Mouse (Mus musculus) thymus, adult 2 months (tissue): ENCODE results near the gene Rgcc. TPM values are rescaled to one million over a fixed set of nuclear protein-coding genes. Genes with fewer than 3 reads are reported as not detected.

Experiments used
- DNase-seq: peaks from one replicate; pipeline ENCODE4 v3.0.0; 2021
- H3K27ac ChIP-seq: fragments of 200-500 bp; 2 replicates; pipeline ENCODE4 v1.5.1; 2012; ENCODE audit warnings: low read length, control low read depth; ENCODE audit not compliant: control insufficient read depth, insufficient read depth
- H3K27me3 ChIP-seq: fragments of 200-500 bp; 2 replicates; pipeline ENCODE4 v1.6.1; 2012; ENCODE audit warnings: mild to moderate bottlenecking, low read length, moderate library complexity, mixed read lengths; ENCODE audit not compliant: control insufficient read depth, insufficient read depth
- H3K36me3 ChIP-seq: fragments of 200-500 bp; 2 replicates; pipeline ENCODE4 v1.6.1; 2012; ENCODE audit warnings: mild to moderate bottlenecking, low read length, moderate library complexity; ENCODE audit not compliant: control insufficient read depth, insufficient read depth
- H3K4me1 ChIP-seq: fragments of 200-500 bp; replicated peaks from 2 replicates; pipeline ENCODE4 v1.6.1; 2012; ENCODE audit warnings: low read length; ENCODE audit not compliant: control insufficient read depth, insufficient read depth
- H3K4me3 ChIP-seq: fragments of 200-500 bp; 2 replicates; pipeline ENCODE4 v1.5.1; 2012; ENCODE audit warnings: mild to moderate bottlenecking, low read length, control low read depth, moderate library complexity; ENCODE audit not compliant: control insufficient read depth, insufficient read depth
- CTCF ChIP-seq: fragments of 200-500 bp; IDR thresholded peaks from 2 replicates; pipeline ENCODE4 v1.5.1; 2012; ENCODE audit warnings: mild to moderate bottlenecking, control low read depth, low read length, moderate library complexity, borderline replicate concordance; ENCODE audit not compliant: control insufficient read depth, poor library complexity, insufficient read depth; ENCODE audit errors: extremely low read depth
- POLR2A ChIP-seq: fragments of 200-500 bp; IDR thresholded peaks from 2 replicates; pipeline ENCODE4 v1.6.1; 2012; ENCODE audit warnings: mild to moderate bottlenecking, low read length, control low read depth, moderate library complexity; ENCODE audit not compliant: control insufficient read depth, poor library complexity, insufficient read depth; ENCODE audit errors: extremely low read depth
- WGBS: fragments of 180-500 bp; shearing (Covaris S2); methylation state at CpG from one replicate; pipeline ENCODE4 v1.1.7; 2018; 5-methylcytosine and 5-hydroxymethylcytosine counted together
- polyA plus RNA-seq: library from polyadenylated mRNA; depleted of rRNA; stranded (reverse); fragments of >200 nt; gene quantifications from 2 replicates; pipeline ENCODE4 v1.2.3, GENCODE M21; 2012

Gene Rgcc
- polyA plus RNA-seq, 1 experiment: 880 TPM

DNA sequence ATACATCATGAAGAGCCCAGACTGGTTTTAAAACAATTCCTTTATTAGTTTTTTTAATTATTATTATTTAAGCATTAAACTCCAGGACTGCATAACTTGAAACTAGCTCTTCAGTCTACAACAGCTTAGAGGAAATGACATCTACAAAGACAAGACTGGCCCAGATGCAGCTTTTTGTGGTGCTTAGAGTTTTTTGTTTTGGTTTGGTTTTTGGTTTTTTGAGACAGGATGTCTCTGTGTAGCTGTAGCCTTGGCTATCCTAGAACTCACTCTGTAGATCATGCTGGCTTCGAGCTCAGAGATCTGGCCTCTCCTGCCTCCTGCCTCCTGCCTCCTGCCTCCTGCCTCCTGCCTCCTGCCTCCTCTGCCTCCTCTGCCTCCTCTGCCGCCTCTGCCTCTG is 45.7 kb downstream of the Rgcc start:
- Histone ChIP-seq H3K27me3 (no peaks in the 10 kb centered on the region), H3K4me3 (no peak overlapping the region), H3K36me3 (no peaks in the 10 kb centered on the region), H3K27ac (peak overlapping the region; percentile 52; the same call in 1 of the 2 replicates), H3K4me1 (peaks cover 39% of the 10 kb centered on the region)
- DNase-seq: no peak
- WGBS: 31% methylated on average over 2 of the region's 2 CpGs
- TF ChIP-seq POLR2A: no peak

DNA sequence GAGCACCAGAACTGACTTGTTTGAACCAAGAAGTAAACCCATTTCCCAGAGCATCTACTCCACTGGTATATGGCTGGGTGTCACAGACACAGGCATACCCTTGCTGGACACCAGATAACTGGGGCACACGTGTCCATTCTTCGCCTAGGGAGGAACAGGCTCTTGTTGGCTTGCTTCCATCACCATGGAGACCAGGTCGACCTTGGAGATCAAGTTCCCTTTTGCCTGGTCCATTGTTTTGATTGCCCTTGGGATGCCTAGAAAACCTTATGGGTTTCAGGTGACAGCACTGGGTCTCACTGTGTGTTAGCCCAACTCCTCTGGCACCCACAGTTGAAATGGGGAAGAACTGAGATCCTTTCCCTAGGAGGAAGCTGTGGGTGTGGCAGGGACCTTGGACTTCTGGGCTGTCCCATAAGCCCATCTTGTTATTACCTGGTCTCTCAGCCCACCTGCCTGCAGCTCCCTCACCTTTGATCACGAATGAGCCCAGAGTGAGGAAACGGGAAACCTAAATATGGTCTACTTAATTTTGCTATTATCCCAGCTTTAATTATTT is 49.6 kb downstream of the Rgcc start:
- DNase-seq: no peak
- H3K27ac ChIP-seq: no peak overlapping the region
- TF ChIP-seq CTCF (no peak), POLR2A (no peak)
- H3K36me3 ChIP-seq: no peaks in the 10 kb centered on the region
- 83% methylated on average over 5 of the region's 5 CpGs for WGBS
- H3K4me3 ChIP-seq: no peak overlapping the region
- H3K4me1 ChIP-seq: peaks cover 26% of the 10 kb centered on the region
- no peaks in the 10 kb centered on the region for H3K27me3 ChIP-seq

DNA sequence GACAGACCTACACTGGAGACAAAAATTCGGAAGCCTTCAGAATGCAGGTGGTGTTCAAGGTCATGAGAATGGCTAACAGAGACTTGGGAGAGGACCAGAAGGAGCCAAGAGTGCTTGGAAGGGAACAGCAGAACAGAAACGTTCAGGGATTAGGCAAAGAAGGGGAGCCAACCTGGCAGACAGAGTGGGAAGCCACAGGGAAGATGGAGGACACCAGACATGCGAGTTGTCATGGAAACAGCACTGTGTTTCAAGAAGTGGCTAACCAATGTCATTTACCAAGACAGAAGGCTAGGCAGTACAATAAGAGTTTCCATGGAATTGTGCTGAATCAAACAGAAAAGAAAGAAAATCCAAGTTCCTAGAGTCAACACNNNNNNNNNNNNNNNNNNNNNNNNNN is 56.9 kb downstream of the Rgcc start:
- no peak for DNase-seq
- TF ChIP-seq POLR2A (no peak), CTCF (no peak)
- H3K4me3 ChIP-seq: no peak overlapping the region
- H3K36me3 ChIP-seq: no peaks in the 10 kb centered on the region
- WGBS: 75% methylated on average over 3 of the region's 3 CpGs
- no peaks in the 10 kb centered on the region for H3K27me3 ChIP-seq
- peak overlapping the region; percentile 21; the same call in 1 of the 2 replicates for H3K27ac ChIP-seq
- H3K4me1 ChIP-seq: peaks cover 44% of the 10 kb centered on the region

DNA sequence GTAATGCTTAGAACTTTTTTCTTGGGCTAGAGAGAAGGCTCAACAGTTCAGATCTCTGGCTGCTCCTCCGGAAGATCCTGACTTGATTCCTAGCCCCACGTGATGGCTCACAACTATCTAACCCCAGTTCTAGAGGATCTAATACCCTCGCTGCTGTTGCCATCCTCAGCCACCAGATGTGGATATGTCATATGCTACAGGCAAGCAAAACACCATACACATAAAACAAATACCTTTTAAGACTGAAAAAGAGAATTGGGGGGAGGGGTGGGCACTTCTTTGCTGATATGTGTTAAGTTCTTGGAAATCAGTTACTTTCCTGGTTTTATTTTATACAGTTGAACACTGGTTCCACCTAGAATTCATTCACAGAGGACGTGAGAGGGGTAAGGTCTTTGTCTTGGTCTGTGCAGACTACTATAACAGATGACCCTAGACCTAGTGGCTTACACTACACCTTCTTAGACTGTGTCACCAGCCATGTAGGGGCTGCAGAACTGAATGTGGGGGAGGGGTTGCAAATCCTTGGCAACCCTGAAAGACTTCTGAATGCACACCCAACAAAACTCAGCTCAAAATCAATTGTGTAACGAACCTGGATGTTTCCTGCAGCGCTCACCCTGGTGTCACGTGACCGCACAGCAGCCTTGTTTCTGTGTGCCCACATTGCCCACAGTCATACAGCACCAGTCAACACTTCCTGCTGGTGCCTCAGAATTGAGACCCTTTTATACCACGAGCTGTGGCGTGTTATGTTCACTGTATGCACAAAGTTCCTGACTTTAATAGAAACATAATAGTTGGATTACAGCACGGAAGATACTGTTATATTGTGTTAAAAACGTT is 58.2 kb downstream of the Rgcc start:
- DNase-seq: peak; percentile 87
- H3K27me3 ChIP-seq: no peaks in the 10 kb centered on the region
- WGBS: 13% methylated on average over 12 of the region's 12 CpGs
- H3K4me3 ChIP-seq: no peak overlapping the region
- TF ChIP-seq CTCF (0 out of 2 replicates have a peak, but pooled peaks have one; percentile 30), POLR2A (no peak)
- peak overlapping the region; percentile 97 for H3K27ac ChIP-seq
- peaks cover 51% of the 10 kb centered on the region for H3K4me1 ChIP-seq
- H3K36me3 ChIP-seq: no peaks in the 10 kb centered on the region

DNA sequence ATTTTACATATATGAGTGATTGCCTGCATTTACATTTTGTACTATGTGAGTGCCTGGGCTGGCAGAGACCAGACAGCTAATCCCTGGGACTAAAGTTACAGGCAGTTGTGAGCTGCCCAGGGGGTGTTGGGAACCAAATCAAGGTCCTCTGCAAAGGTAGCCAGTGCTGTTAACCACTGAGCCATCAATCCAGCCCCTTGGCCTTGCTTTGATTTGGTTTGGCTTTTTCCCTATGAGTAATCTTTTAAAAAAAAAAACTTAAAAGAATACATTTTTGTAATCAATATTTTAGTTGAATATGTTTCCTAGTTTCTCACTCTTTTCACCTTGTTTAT is 59.1 kb downstream of the Rgcc start:
- H3K27me3 ChIP-seq: no peaks in the 10 kb centered on the region
- H3K4me1 ChIP-seq: peaks cover 52% of the 10 kb centered on the region
- no peak for TF ChIP-seq CTCF
- no peak for TF ChIP-seq POLR2A
- H3K4me3 ChIP-seq: no peak overlapping the region
- DNase-seq: no peak
- no peaks in the 10 kb centered on the region for H3K36me3 ChIP-seq
- H3K27ac ChIP-seq: peak overlapping the region; percentile 62; the same call in 1 of the 2 replicates

DNA sequence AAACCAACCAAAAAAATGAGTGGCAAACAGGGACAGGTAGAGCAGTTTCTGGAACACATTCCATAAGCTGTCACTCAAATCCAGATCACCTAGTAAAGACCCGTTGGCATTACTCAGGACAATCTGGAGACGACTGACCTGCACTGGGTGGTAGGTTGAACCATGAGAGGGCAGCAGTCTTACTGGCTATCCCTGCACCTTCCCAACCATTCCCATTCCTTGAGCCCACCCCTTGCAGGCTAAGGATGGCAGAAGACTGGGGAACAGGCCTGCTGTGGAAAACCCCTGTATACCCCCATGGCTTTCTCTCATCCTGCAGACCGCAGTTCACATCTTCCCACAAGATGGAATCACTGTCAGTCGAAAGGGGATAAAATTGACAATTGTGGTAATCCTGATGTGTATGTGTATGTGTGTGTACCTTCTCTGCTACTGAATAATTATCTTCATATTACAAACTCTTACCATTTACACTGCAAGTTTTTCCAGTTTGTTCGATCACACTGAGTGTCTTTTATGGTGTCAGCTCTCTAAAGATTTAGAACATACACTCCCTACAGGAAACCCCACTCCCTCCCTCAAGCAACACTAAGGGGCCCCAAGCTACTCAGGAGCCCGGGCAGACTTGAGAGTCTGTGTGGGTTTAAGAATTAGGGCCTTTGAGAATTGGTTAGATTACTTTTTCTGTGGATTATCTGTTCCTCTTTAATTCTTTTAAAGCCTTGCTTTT is 59.6 kb downstream of the Rgcc start:
- Histone ChIP-seq H3K4me3 (no peak overlapping the region), H3K27ac (peak overlapping the region; percentile 62; the same call in 1 of the 2 replicates), H3K4me1 (peaks cover 51% of the 10 kb centered on the region), H3K36me3 (no peaks in the 10 kb centered on the region), H3K27me3 (no peaks in the 10 kb centered on the region)
- TF ChIP-seq POLR2A (no peak), CTCF (no peak)
- 52% methylated on average over 6 of the region's 6 CpGs for WGBS
- peak; percentile 43 for DNase-seq
